Mouse (Mus musculus) liver, embryonic 14.5 days (tissue): ENCODE results near the gene Coq5. TPM values are rescaled to one million over a fixed set of nuclear protein-coding genes. Genes with fewer than 3 reads are reported as not detected.

ENCODE experiments used
- ATAC-seq: fragments of 200-750 bp; cut with Nextera tagmentation; 2 replicates; pipeline ENCODE4 v1.8.0; 2017; ENCODE audit warnings: moderate number of reproducible peaks, mild to moderate bottlenecking, moderate library complexity; ENCODE audit not compliant: insufficient read depth
- DNase-seq, 3 experiments: peaks; one replicate each; pipeline ENCODE4 v3.0.0-alpha.2; 2012 to 2013; ENCODE audit warnings: low read depth in 3 of 3, low spot score in 3 of 3
- H3K27ac ChIP-seq: fragments of 300-500 bp; sonication (generic); 2 replicates; pipeline ENCODE4 v1.5.1; 2014; ENCODE audit warnings: moderate library complexity, mild to moderate bottlenecking, control low read depth, inconsistent platforms
- H3K27me3 ChIP-seq: fragments of 300-500 bp; sonication (generic); 2 replicates; pipeline ENCODE4 v1.6.1; 2014; ENCODE audit warnings: mild to moderate bottlenecking, low read length, moderate library complexity; ENCODE audit not compliant: control insufficient read depth, insufficient read depth
- H3K36me3 ChIP-seq: fragments of 300-500 bp; sonication (generic); replicated peaks from 2 replicates; pipeline ENCODE4 v1.6.1; 2014; ENCODE audit warnings: low read depth; ENCODE audit not compliant: control insufficient read depth, insufficient read depth
- H3K4me1 ChIP-seq, 2 experiments: fragments of 200-500 bp in 1 of 2; fragments of 300-500 bp in 1 of 2; sonication (generic) in 1 of 2; replicated peaks; 2 replicates each; pipeline ENCODE4 v1.6.1; 2012 to 2014; ENCODE audit warnings: antibody characterized with exemption in 1 of 2, inconsistent platforms in 1 of 2, low read length in 1 of 2; ENCODE audit not compliant: control insufficient read depth in 2 of 2, insufficient read depth in 2 of 2
- H3K4me2 ChIP-seq: fragments of 300-500 bp; sonication (generic); 2 replicates; pipeline ENCODE4 v1.6.1; 2014; ENCODE audit warnings: low read depth, mild to moderate bottlenecking, control low read depth, moderate library complexity
- H3K4me3 ChIP-seq, 2 experiments: fragments of 200-500 bp in 1 of 2; fragments of 300-500 bp in 1 of 2; sonication (generic) in 1 of 2; 2 replicates each; pipeline ENCODE4 v1.5.1; 2012 to 2014; ENCODE audit warnings: low read depth in 2 of 2, low read length in 2 of 2, mild to moderate bottlenecking in 2 of 2, control low read depth in 1 of 2, inconsistent platforms in 1 of 2, moderate library complexity in 1 of 2; ENCODE audit not compliant: insufficient read depth in 1 of 2
- H3K9ac ChIP-seq: fragments of 300-500 bp; sonication (generic); replicated peaks from 2 replicates; pipeline ENCODE4 v1.6.1; 2014; ENCODE audit warnings: mild to moderate bottlenecking, control low read depth, moderate library complexity
- H3K9me3 ChIP-seq: fragments of 300-500 bp; sonication (generic); 2 replicates; pipeline ENCODE4 v1.6.1; 2016; ENCODE audit warnings: low read length, mixed read lengths; ENCODE audit not compliant: control insufficient read depth
- CTCF ChIP-seq: IDR thresholded peaks from 2 replicates; pipeline ENCODE4 v1.5.1; 2016; ENCODE audit warnings: antibody characterized with exemption, low read depth, control low read depth
- EP300 ChIP-seq: IDR thresholded peaks from 2 replicates; pipeline ENCODE4 v1.6.1; 2016; ENCODE audit warnings: antibody characterized with exemption, low read depth
- WGBS: fragments of 180-500 bp; shearing (Covaris S2); extraction: QIAGEN DNeasy Blood & Tissue Kit; methylation state at CpG from one replicate; pipeline ENCODE4 v1.1.7; 2014; ENCODE audit not compliant: insufficient replicate concordance; 5-methylcytosine and 5-hydroxymethylcytosine counted together
- polyA plus RNA-seq, 2 experiments: library from polyadenylated mRNA; depleted of rRNA in 1 of 2; stranded (reverse) in 1 of 2; unstranded in 1 of 2; fragments of >200 nt; fragmentation: Nextera tagmentation in 1 of 2; extraction: Ambion mirVana in 1 of 2; gene quantifications; 2 replicates each; pipeline versions ENCODE4 v1.2.1 to v1.2.3; 2012 to 2014

Gene Coq5
- polyA plus RNA-seq (2012; rRNA removed) (8.2 and 10.3 TPM in 2 replicates), polyA plus RNA-seq (2014; fragmentation: Nextera tagmentation; extraction: Ambion mirVana) (28.4 and 28.7 TPM in 2 replicates)

DNA sequence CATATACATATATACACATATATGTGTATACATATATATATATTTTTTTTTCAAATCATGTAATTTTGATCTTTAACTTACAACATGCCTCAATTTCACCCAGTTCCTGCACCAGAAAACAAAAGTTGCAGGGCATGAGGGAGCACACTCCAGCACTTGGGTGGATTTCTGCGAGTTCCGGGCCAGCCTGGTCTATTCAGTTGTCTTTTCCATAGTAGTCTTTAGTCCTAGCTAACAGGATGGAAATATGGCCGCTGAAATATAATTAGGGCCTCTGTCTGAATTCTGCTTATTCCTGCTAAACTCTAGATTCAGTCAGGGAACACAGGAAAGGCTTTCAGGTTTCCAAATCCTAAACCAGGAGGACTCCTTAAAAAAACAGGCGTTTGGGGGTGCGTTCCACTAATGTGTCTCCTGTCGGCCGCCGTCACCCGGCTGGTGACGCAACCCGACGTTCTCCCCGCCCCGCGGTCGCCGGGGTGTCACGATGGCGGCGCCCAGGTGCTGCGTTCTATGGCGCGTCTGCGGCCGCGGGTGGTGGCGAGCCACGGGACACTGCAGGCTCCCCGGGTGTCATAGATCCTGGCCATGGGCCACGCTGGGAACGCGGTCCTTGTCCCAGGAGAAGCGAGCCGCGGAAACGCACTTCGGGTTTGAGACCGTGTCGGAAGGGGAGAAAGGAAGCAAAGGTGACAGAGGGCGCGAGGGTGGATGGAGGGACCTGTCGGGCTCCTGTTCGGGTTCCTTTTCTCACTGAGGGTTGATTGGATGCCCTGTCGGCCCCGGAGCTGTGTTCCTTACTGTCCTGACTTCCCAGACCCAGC lies at the start of gene Coq5:
Gene Coq5, plus strand, starts transcription at position 441 of the 824 bp plus-strand sequence.
- Histone ChIP-seq H3K9me3 (no peaks in the 10 kb centered on the region), H3K27me3 (no peaks in the 10 kb centered on the region), H3K27ac (peak within 1 kb of the TSS; percentile 9), H3K4me3 (peak within 1 kb of the TSS; percentile 66 to 96), H3K4me2 (peak within 1 kb of the TSS; percentile 87), H3K9ac (peak within 1 kb of the TSS; percentile 56), H3K36me3 (peaks cover 5% of the 10 kb centered on the region), H3K4me1 (peaks cover 6 to 16% of the 10 kb centered on the region in 2 experiments)
- DNase-seq: peak; percentile 73 to 80 (median 79)
- WGBS: 3% methylated on average over 45 of the region's 45 CpGs
- peak; percentile 30; the same call in 1 of the 2 replicates for TF ChIP-seq EP300
- no peak for TF ChIP-seq CTCF
- peak; percentile 84 for ATAC-seq

DNA sequence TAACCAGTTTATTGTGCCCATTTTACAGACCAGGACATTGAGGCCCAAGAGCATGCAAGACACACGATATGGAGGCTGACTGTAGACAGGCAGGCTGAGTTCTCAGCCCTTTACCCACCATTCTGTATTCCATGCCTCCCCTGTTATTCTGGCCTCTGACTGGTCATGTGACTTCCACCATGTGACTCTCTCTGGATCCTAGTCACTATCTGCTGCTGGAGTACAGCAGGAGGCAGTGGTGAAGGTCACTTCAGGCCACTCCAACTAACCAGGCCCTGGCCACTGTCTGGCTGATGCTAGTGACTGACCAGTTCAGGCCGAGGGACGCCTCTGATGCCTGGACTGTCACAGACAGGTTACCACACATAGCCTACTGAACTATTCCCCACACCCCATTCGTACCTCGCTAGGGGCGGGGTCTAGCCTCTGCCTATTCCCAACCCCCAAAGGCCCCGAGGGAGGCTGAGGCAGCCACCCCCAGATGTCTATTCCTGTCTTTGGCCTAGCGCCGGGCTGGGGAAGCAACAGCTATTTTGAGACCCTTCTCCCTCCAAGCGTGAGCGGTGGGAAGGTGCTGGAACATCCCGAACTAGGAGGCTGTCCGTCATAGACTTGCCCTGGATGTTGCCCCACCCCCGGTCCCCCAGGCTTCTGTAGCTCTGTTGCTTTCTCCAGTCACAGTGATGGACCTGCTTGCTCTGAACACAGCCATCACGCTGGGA lies 48.5 kb upstream of the Coq5 start:
- H3K36me3 ChIP-seq: no peaks in the 10 kb centered on the region
- H3K9me3 ChIP-seq: no peaks in the 10 kb centered on the region
- no peak for DNase-seq
- no peak overlapping the region for H3K4me2 ChIP-seq
- H3K27me3 ChIP-seq: peaks cover 19% of the 10 kb centered on the region
- H3K4me3 ChIP-seq: no peak overlapping the region
- no peak for TF ChIP-seq EP300
- TF ChIP-seq CTCF: no peak
- ATAC-seq: no peak
- H3K27ac ChIP-seq: no peak overlapping the region
- WGBS: 52% methylated on average over 15 of the region's 15 CpGs
- peaks cover 0 to 3% of the 10 kb centered on the region in 2 experiments; a peak in 1 of 4 replicates for H3K4me1 ChIP-seq
- H3K9ac ChIP-seq: no peak overlapping the region

DNA sequence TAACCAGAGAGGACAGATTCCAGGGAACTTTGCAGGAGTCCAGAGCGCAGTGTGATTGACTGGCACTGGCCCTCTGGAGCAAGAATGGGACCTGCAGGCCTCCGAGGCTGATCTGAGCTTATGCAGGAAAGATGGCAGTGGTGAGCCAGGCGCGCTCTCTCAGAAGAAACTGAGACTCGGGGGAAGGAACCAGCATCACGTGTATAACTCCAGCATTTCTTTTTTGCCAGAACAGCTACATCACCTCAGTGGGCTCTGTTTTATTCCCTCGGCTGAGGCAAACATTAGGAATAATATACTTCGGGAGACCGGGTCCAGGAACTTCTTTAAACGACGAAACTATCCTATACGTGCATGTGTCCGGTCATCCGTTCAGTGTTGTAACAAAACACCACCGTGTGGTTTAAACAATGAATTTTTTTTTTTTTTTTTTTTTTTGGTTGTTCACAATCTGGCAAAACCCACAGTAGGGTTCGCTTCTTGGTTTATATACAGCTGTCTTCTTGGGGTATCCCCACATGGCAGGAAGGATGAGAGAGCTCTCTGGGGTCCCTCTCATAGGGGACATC lies 47.8 kb upstream of the Coq5 start:
- DNase-seq (no peak), ATAC-seq (no peak)
- H3K27me3 ChIP-seq: peaks cover 19% of the 10 kb centered on the region
- H3K4me3 ChIP-seq: no peak overlapping the region
- H3K9ac ChIP-seq: no peak overlapping the region
- H3K36me3 ChIP-seq: no peaks in the 10 kb centered on the region
- H3K4me2 ChIP-seq: no peak overlapping the region
- H3K4me1 ChIP-seq: peaks cover 0 to 3% of the 10 kb centered on the region in 2 experiments; a peak in 1 of 4 replicates
- no peaks in the 10 kb centered on the region for H3K9me3 ChIP-seq
- no peak for TF ChIP-seq EP300
- TF ChIP-seq CTCF: no peak
- no peak overlapping the region for H3K27ac ChIP-seq
- 37% methylated on average over 16 of the region's 16 CpGs for WGBS

DNA sequence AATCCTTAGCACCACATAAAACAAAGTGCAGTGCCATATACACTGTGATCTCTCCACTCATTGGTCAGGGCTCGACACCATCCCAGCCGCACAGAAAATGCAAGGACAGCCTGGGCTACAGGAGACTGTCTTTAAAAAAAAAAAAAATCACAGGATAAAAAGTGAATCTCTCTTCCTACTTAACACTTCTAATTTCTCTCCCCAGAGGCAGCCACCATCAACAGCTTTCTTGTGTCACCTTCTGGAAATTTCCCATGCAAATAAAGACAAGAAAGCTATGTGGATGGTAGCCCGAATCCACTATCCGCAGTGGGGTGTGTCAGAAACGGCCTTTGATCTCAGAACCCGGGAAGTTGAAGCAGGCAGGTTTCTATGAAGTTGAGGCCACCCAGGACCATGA lies 47.0 kb upstream of the Coq5 start:
- no peak for DNase-seq
- no peak overlapping the region for H3K4me2 ChIP-seq
- ATAC-seq: no peak
- no peaks in the 10 kb centered on the region for H3K36me3 ChIP-seq
- H3K27ac ChIP-seq: no peak overlapping the region
- H3K27me3 ChIP-seq: peaks cover 19% of the 10 kb centered on the region
- H3K9ac ChIP-seq: no peak overlapping the region
- WGBS: 55% methylated on average over 6 of the region's 6 CpGs
- no peaks in the 10 kb centered on the region for H3K9me3 ChIP-seq
- TF ChIP-seq CTCF: no peak
- TF ChIP-seq EP300: no peak
- peaks cover 0 to 5% of the 10 kb centered on the region in 2 experiments; a peak in 1 of 4 replicates for H3K4me1 ChIP-seq
- H3K4me3 ChIP-seq: no peak overlapping the region
